Mouse (Mus musculus) left cerebral cortex, postnatal 36 days (tissue): ENCODE results near the gene Ascl3. TPM values are rescaled to one million over a fixed set of nuclear protein-coding genes. Genes with fewer than 3 reads are reported as not detected.

Source experiments
- DNase-seq, 2 experiments: peaks; one replicate each; pipeline ENCODE4 v3.0.0; 2021 to 2022; ENCODE audit warnings: low spot score in 2 of 2, mixed read lengths in 1 of 2
- intact Hi-C: fragments of 180-260 bp; cut with DNase I; formaldehyde crosslinking; loops from one replicate; pipeline ENCODE4 v1.15.1; 2025
- total RNA-seq, 2 experiments: library from RNA; stranded (reverse); gene quantifications; 2 replicates each; pipeline ENCODE4 v1.2.3; 2021

The Ascl3 gene
- total RNA-seq, 2 experiments from 2014 or later = not detected

DNA sequence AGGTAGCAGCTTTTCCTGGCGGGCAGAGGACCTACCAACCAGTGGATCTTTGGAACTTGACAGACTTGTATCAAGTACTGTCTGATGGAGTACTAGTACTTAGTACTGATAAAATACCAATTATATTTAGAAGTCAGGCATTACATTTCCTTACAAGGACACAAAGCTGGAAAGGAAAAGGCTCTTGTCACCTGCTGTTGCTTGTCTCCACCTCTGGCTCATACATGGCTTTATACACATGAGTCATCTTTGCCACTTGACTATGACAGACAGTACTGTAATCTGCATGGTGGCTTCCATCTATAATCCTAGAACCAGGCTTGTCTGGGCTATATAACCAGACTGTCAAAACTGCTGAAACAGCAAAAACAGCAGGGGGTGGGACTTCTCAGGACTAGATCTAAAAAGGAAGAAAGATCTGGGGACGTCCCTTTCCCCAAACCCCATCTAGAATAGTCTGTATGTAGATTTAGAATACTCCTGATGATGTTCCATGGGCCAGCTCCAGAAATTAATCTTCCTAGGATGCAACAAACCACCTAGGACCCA, 18.0 kb downstream of the Ascl3 start:
- intact Hi-C loops = no loop called here
- DNase-seq = no peak

DNA sequence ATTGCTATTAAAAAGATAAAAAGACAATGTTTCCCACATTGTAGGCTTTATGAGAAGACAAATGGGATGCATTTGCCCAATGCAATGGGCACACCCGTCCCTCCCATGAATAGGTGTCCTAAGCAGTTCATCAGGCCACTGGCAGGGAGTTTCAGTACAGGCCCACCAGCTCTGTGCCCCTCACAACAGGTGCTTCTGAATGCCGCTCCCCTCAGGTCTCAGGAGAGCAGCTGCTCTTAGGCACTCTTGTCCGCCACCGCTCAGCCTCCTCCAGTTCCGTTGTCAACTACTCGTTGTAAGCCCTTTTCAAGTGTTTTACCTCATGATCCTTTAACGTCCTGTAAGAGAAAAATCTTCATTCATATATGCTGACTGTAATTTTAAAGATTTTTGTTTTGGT, 19.3 kb downstream of the Ascl3 start:
- DNase-seq = no peak
- intact Hi-C loops = no loop called here

DNA sequence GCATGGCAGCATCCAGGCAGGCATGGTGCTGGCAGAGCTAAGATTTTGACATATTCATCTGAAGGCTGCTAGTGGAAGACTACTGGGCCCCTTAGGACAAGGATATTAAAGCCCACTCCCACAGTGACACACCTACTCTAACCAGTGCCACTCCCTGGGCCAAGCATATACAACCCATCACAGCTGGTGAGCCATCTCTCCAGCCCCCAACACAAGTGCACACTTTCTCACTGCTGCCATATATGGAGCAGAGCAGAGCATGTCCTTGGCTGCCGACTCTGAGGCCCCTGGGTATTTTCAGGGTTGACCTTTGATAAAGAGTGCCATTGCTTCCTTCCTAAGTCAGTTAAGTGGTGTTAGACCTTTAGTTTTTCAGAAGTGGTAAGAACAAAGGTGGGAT, 21.5 kb downstream of the Ascl3 start:
- intact Hi-C loops = no loop called here
- DNase-seq = no peak

GRCm38 (mm10) chr7:109708961-109709382, 22.6 kb downstream of the Ascl3 start:
- DNase-seq = no peak
- intact Hi-C loops = no loop called here

DNA sequence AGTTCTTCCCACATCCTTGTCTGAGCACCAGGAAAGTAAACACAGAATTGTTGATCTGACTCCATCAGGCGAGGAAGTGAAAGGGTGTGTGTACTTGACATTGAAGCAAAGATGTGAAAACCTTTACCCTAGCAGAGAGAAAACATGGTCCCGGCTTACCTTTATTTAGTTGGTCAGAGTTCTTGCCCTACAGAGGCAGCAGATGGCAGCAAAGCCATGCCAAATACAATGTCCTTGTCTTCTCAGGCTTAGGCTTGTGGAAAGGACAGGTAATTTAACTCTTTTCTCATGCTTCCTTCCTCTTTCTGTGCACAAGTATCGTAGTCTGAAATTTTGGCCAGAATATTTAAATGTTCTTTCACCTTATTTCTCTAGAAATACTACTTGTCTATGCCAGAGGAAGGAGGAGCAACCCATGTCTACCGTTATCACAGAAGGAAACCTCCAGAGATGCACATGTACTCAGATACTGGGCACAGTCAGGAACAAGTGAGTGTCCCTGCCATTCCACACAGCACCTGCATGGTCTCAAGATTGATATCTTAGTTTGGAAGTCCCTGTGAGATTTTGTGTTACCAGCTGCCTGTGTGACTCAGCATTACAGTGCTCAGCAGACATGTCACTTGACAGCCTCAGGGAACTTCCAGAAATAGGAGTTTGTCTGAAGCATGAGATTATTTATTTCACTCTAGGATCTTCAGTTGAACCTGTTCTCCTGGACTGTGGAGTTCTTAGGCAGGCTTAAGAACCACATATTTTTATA, 24.3 kb downstream of the Ascl3 start:
- intact Hi-C loops = no loop called here
- peak in 1 of 2 experiments; percentile 44 for DNase-seq

DNA sequence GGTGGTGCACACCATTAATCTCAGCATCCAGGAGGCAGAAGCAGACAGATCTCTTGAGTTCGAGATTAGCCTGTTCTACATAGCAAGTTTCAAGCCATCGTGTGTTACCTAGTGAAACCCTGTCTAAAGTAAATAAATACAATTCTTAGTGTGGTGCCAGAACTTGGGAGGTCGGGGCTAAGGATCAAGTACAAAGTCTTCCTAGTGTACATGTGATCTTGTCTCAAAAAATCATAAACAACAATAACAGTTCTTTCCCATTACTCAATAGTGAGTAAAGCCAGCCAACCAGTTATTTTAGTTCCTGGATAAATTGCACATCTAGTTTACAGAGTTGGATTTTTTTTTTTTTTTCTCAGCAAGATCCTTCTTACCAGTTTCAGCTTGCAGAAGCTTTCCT, 27.1 kb downstream of the Ascl3 start:
- intact Hi-C loops = no loop called here
- no peak for DNase-seq

DNA sequence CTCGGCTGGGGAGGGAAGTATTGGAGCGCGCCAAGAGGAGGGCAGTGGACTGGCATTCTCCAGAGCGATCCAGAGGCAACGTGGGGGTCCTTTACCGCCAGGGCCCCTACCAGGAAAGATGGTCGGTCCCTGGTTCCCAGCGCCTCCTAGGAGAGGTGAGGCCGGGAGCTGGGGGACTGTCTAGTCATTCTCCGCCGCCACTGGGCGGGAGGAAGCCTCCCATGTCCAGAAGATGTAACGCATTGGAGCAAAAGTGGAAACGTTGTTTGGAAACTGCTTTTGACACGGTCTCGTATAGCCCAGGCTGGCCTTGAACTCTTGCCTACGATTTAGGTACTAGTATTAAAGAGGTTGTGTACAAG, 27.5 kb downstream of the Ascl3 start:
- intact Hi-C loops = no loop called here
- no peak for DNase-seq

DNA sequence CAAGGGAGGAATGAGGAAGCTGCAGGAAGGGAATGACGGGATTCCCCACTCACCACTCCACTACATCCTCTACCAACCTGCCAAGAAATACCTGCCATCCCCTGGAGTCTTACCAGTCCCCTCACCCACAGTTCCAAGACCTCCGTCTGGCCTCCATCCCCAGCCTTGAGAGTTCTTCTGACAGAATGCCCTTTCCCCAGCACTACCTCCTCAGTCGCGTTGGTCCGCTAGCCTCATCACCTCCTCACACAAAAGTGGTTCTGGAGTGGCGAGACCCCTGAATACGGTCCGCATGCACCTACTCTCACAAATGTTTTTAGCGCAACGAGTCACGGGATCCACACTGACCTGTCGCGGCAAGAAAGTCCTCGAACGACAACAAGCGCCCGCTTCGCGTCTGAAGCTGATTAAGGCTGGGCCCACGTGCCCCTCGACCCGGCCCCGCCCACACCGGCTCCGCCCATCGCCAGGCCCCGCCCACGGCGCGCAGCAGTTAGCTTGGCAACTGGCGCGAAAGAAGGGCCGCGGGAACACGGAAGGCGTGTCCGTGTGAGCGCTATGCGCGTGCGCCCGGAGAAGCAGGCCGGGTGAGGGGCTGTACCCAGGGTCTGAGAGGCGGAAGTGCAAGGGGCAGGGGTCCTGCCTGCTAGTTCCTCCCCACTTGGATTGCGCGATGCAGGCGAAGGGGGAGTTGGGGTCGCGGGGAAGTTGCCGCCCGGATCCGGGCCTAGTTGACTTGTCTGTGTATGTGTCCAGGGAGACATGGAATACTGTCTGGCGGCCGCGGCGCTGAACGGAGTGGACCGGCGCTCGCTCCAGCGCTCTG, 28.1 kb downstream of the Ascl3 start, which contains the start of the genes St5 and Akip1:
TSS of gene St5 (minus strand) at position 416 of the 826 bp plus-strand sequence.
TSS of gene Akip1 (plus strand) at position 501 of the 826 bp plus-strand sequence.
- intact Hi-C loops = no loop called here
- peak; percentile 90 to 91 for DNase-seq

- intact Hi-C loops = no loop called here
- no peak for DNase-seq
Observed at GRCm38 (mm10) chr7:109702721-109703120, 28.8 kb downstream of the Ascl3 start.

GRCm38 (mm10) chr7:109700213-109700612, 31.3 kb downstream of the Ascl3 start:
- intact Hi-C loops = no loop called here
- no peak for DNase-seq

- no peak for DNase-seq
- intact Hi-C loops = no loop called here
Observed at GRCm38 (mm10) chr7:109695339-109695726, 36.2 kb downstream of the Ascl3 start.

DNA sequence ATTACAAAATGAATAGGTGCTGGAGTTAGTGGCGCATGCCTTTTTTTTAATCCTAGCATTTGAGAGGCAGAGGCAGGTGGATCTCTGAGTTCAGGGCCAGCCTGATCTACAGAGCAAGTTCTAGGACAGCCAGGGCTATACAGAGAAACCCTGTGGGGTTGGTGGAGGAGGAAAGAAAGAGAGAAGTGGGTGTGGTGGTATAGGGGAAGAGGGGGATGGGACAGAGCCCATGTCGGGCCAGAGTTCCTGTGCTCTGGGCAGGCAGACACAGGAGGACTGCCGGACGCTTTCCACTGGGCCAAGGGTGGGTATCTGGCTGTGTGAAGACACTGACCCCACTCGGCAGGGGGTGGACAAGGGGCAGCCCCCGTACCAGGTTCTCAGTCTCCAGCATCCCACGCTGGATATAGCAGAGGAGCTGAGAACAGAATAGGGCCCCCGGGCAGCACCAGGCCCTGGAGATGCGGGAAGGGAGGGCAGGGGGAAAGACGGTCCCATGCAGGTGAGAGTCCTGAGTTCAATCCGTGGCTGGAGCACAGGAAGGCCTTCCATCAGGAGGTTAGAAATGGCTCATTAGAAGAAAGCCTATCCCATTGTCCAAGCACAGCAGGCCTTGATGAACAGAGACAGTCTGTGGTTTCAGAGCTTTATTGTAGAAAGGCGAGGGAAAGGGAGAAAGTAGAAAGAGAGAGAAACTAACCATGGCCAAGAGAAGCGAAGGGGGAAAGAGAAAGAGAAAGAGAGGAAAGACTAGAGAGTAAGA, 36.8 kb downstream of the Ascl3 start:
- intact Hi-C loops = no loop called here
- no peak for DNase-seq

DNA sequence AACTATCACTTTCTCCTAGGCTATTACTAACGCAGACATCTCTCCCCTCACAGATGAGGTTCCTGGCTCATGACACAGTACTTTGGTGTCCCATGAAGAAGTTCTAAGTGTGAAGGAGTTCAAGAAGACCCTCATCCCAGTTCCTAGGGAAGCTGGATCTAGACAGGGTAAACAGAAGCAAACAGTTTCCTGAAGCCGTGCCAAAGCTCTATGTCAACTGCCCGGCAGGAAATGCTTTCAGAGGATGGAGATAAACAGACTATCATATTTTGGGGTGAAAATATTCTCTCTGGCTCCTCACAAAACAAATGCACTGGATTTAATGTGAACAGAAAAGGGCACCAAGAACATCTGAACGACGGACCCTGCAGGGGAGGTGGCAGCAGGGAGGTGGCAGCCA, 40.6 kb downstream of the Ascl3 start:
- no peak for DNase-seq
- intact Hi-C loops = no loop called here

GRCm38 (mm10) chr7:109690101-109690500, 41.4 kb downstream of the Ascl3 start:
- intact Hi-C loops = no loop called here
- DNase-seq = no peak

DNA sequence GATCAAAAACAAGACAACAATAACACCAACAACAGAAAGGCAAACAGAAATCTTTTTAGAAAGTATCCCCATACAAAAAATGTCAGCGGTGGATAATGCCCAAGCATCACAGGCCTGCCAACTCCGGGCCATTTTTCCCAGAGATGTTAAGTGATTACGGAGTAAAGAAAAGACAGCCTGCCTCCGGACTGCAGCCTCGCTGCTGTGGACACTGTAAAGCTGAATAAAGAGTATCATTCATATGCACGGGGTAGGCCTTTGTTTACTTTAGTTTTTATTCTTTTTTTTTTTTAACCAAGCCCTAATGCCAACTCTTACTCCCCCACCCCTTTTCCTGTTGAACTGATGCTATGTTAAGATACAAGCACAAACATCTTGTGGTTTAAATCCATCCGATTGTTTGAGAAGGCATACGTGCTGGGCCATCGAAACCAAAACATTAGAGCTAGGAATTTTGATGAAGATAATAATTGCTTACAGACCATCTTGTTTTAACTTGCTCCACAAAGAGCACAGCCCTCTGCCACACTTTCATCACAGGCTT, 44.9 kb downstream of the Ascl3 start:
- DNase-seq = no peak
- intact Hi-C loops = no loop called here

DNA sequence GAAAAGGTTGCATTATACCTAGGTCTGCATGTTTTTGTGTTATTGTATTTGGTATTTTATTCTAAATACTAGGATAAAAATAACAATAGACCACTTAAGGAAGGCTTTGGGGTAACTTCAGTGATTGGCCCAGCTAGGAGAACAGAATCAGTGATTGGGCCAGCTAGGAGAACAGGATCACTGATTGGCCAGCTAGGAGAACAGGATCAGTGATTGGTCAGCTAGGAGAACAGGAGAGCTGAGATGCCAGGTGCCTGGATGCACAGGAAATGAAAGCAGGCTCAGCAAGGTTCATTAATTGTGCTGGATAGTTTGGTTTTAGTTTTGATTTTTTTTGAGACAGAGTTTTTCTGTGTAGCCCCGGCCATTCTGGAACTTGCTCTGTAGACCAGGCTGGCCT, 50.6 kb downstream of the Ascl3 start:
- no peak for DNase-seq
- intact Hi-C loops = no loop called here

DNA sequence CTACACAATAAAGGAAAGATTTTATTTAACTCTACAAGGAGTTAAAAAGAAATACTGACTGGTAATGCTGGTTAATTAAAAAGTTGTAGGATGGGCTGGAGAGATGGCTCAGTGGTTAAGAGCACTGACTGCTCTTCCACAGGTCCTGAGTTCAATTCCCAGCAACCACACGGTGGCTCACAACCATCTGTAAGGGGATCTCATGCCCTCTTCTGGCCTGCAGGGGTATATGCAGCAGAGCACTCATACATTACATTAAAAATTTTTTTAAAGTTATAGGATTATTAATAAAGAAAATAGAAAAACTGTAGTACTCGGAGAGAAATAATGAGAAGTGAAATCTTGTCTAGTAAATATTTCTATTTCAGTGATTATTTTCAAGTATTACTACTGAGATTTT, 51.2 kb downstream of the Ascl3 start:
- no peak for DNase-seq
- intact Hi-C loops = no loop called here
